Mouse (Mus musculus) kidney, postnatal 25 days (tissue): ENCODE measurements around the gene Cotl1.

Experiments used
- DNase-seq, 2 experiments: peaks; one replicate each; pipeline ENCODE4 v3.0.0; 2021; ENCODE audit warnings: mixed read lengths in 2 of 2

Gene Cotl1

GRCm38 (mm10) chr8:119840275-119840808 lies at the start of gene Cotl1:
TSS of gene Cotl1 (minus strand) at chr8:119840544.
- DNase-seq: peak; percentile 98 to 99

DNA sequence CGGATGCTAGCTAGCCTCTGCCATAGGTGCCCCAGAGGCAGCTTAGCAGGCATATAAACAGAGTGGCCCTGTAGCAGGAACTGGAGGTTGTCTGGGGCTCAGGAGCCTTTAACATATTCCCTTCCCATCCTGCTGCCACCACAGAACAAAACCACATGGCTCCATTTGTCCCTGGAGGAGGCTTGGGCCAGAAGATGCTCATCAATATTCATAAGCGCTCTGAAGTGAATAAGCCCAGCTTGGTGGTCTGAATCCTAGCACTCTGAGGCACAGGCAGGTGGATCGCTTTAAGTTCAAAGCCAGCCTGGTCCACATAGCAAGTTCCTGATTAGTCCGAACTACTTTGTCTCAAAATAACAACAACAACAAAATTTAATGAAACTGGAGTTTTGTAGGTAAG lies 47.7 kb upstream of the Cotl1 start:
- DNase-seq: no peak

DNA sequence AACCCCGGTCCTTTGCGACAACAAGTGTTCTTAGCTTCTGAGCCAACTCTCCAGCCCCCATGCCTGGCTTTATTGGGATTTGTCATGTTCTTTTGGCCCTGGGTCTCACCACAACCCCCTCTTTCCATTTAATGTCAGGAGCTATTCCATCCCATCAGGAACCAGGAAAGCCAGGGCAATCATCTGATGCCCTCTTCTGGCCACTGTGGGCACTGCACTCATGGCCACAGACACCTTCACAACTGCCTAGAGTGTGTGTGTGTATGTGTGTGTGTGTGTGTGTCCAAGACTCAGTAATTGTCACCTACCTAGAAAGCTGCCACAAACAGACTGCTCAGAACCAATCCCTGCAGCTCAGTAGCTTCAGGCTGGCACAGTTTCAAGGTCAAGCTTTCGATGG lies 46.8 kb upstream of the Cotl1 start:
- peak; percentile 75 to 77 for DNase-seq

GRCm38 (mm10) chr8:119885612-119886011 lies 45.3 kb upstream of the Cotl1 start:
- peak; percentile 83 to 96 for DNase-seq

DNA sequence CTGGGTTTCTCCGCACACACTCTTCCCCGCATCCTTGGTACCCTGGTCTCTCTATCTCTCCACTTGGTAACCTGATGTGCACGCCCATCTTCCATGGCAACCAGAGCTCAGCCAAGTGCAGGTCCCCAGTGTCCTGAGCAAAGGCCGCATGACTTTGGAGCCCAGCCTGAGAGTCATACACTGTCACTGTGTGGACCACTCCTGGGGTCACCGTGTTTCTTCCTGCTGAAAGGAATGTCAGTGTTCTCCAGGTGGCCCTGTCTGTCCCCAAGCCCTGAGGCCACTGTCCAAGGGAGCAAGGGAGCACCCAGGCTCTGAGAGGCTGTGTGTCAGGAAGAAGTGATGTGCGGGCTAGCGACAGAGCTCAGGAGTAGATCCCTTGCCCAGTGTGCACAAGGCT lies 42.9 kb upstream of the Cotl1 start:
- DNase-seq: peak; percentile 37 to 84

DNA sequence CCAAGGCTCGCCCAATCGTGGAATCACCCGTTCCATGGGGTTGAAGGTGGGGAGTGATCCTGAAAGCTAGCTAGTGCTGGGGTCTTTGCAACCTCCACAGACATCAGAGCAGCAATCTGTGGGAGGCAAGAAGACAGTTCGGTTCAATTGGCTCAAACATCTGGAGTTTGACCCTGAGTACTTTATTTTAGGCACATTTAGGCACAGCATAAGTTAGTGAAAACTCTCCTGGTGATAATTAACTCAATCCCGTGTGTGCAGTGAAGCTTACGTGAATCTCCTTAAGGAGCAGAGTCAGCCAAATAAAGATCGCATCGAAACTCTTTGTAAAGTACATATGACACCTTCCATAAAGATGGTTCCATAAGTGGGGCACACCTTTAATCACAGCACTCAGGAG lies 41.6 kb upstream of the Cotl1 start:
- DNase-seq: peak in 1 of 2 experiments; percentile 27

DNA sequence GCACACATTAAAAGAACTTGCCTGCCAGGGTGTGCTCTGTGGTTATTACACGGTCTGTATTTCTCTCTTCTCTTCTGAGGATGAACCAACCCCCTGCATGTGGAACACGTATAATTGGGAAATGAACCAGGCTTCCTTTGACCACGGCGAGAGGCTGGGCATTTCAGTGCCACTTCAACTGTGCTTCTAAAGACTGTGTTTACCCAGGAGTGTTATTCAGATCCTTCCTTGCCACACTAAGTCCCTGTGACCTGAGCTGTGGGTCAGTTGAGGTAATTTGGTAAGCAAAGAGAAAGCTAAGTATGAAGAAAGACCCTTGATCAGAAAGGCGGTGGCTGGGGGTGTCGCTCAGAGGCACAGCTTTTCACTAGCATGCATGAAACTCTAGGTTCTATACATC lies 41.0 kb upstream of the Cotl1 start:
- DNase-seq: no peak

DNA sequence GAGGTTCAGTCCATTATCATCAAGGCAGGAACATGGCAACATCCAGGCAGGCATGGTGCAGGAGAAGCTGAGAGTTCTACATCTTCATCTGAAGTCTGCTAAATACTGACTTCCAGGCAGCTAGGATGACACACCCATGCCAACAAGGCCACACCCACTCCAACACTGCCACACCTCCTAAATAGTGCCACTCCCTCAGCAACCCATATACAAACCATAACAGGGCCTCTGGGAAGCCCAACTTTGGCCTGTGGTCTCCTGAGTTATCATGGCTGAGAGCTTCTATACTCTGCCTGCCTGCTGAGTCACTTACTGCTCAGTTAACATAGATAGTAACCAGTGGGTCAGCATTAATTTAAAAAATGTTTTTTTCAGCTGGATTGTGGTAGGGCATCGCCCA lies 32.8 kb upstream of the Cotl1 start:
- DNase-seq: no peak

DNA sequence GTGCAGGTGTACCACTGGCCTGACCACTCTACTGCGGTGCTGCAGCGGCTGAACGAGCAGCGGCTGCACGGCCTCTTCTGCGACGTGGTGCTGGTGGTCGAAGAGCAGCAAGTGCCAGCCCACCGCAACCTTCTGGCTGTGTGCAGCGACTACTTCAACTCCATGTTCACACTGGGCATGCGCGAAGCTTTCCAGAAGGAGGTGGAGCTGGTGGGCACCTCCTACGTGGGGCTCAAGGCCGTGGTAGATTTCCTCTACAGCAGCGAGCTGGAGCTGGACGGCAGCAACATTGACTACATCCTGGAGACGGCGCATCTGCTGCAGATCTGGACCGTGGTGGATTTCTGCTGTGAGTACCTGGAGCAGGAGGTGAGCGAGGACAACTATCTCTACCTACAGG lies 29.3 kb upstream of the Cotl1 start:
- no peak for DNase-seq

- DNase-seq: peak in 1 of 2 experiments; percentile 48
Observed at GRCm38 (mm10) chr8:119862749-119863148, 22.4 kb upstream of the Cotl1 start.

DNA sequence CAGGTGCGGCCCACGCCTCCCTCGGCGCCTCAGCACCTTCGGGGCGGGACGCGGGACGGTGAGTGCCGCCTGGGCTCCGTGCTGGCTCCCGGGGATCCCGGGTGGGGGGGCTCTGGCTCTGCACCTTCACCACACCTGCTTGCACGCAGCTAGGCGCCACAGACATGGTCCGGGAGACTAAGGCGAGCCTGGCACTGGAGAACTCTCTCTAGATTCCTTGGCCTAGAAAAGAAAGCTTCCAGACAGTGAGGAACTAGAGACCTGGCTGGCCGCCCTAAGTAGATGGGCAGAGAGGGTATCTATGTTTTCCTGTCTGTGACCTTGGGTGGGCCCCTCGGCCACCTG lies 22.0 kb upstream of the Cotl1 start:
- DNase-seq: no peak

GRCm38 (mm10) chr8:119861706-119862389 lies 21.5 kb upstream of the Cotl1 start, which contains the start of gene Klhl36:
TSS of gene Klhl36 (plus strand) at chr8:119862266.
- DNase-seq: peak; percentile 99

- no peak for DNase-seq
Observed at GRCm38 (mm10) chr8:119857767-119858166, 17.4 kb upstream of the Cotl1 start.

GRCm38 (mm10) chr8:119855656-119856055 lies 15.3 kb upstream of the Cotl1 start:
- DNase-seq: peak; percentile 56 to 89

DNA sequence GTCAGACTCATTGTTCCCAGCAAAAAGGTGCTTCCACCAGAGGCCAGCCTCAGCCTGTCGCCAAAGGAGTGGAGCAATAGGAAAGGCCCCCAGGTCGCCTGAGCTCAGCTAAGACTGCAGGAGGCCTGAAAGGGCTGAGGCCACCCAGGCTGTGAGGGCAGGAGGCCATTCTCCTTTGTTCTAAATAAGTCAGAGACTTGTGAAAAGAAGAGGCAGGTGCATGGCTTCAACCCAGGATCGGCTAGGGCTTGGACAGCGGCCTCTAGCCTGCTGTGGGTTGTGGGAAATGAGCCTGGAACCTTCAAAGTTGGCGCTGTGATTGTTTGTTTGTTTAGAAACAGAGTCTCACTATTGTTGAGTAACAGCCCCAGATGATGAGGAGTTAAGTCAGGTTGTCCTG lies 13.7 kb upstream of the Cotl1 start:
- DNase-seq: no peak

- DNase-seq: no peak
Observed at GRCm38 (mm10) chr8:119853521-119853920, 13.2 kb upstream of the Cotl1 start.

DNA sequence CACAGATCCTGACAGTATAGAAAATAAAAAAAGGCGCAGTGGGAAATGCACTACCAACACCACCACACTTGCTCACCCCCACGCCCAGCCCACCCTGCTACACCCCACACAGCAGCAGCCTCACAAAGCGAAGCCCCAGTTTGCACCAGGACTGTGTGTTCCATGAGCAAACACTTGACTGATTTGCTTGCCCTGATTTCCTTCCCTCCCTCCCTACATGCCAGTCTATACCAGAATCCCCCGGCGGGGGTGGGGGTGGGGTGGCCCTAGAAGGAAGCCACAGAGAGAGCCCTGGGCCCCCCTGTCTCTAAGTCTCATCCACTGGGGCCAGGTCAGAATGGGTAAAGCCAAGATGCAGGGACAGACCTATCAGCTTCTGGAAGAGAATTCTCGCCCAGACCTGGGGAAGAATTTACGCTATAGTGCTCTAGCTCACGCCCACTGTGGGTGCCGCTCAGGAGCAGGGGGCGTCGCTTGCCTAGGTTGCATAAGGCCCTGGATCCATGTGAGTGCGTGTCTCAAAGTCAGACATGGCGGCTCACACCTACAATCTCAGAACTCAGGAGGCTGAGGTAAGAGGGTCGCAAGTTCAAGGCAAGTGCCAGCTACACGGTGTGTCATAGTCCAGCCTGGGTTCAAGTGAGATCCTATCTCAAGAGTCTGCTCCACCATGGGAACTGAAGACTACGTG lies 7.0 kb upstream of the Cotl1 start:
- no peak for DNase-seq

- peak; percentile 32 to 64 for DNase-seq
Observed at GRCm38 (mm10) chr8:119845741-119846140, 5.4 kb upstream of the Cotl1 start.

DNA sequence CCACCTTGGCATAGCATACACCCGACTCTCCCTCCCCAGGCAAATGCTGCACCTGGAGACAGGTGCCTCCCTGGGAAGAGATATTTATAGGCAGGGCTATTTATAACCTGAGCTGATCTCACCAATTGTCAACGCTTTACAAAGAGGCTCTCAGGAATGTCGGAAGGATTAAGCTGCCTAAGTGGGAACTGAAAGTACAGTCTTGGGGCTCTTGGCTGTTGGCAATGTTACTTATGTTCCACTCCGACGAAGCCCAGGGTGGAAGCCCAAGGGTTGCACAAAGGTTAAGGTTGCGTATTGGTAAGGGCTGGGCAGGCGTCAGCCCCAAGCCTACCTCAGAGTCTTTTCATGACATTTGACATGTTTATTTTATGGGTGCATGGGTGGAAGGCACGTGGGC lies 4.2 kb upstream of the Cotl1 start:
- DNase-seq: peak in 1 of 2 experiments; percentile 58

GRCm38 (mm10) chr8:119843444-119843843 lies 3.1 kb upstream of the Cotl1 start:
- peak; percentile 85 to 94 for DNase-seq

DNA sequence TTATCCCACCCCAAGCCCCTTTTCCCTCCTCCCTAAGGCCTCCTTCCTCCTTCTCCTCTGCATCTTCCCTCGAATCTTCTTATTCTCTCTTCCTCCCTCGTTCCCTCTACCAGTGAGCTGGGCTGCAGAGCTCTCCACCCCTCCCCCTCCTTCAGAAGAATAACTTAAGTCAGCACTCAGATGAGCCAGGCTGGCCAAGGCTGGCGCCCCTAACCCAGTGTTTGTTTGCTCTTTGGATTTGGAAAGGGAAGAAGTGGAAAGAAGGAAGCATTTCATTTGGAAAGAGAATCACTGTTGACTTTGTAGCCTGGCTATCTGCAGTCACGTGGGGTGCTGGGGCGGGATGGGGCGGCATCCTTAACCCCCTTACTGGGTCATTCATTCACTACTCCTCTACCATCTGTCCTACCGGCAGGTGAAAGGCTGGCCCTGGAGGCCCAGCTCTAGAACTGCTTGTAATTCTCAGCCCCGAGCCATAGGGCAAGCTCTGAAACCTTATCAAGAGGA lies 614 bp upstream of the Cotl1 start:
- DNase-seq: peak; percentile 77 to 91

DNA sequence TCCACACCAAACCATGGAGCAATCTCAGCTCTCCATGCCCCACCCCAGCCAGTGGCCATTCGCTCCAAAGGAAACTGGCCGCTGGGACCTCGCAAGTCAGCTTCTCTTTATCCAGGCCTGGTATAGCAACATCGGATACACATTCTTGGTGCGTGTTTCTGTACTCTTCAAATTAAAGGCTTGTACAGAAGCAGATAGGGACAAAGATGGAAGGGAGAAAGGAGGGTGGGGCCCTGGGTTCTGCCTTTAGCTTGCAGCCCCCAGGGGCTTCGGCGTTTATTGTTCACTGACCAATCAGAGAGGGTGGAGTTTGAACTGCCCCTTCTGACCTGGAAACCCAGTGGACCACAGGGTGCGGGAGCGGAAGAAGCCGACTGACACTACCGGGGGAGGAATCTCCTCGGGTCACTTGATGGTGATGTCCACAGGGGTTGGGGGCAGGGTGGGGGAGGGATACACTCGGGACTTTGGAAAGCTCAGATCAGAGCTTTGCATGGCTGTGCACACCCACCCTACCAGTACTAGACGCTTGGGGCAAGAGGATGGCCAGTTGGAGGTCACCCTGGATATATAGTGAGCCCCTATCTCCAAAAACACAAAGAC lies 824 bp downstream of the Cotl1 start:
- peak; percentile 56 to 83 for DNase-seq

DNA sequence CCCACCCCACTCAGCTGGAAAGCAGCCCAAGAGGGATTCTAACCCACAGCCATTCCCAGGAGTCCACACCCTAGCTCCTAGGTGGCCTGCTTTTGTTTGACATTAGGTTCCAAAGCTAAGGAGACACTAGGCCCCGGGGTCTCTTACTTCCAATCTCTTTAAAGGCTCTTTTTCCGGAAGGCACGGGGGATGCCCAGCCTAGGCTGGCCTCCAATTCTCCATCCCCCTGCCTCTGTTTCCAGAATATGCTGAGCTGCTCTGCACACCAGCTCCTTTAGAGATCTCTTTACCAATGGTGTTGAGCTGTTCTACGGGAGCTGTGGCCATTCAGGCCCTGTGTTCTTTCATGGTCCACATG lies 1.4 kb downstream of the Cotl1 start:
- DNase-seq: peak in 1 of 2 experiments; percentile 43
